Mouse (Mus musculus): ENCODE measurements around the gene Dnase2a.

The Dnase2a gene

GRCm38 (mm10) chr8:84908421-84909161 is at the start of gene Dnase2a:
Dnase2a (plus strand) TSS chr8:84908560.
- peak; percentile 98 for DNase-seq (ENCODE audit: low spot score)

GRCm38 (mm10) chr8:84871376-84872308 is 36.7 kb upstream of the Dnase2a start, which contains the start of gene Syce2:
Syce2 (plus strand) TSS chr8:84872111.
- peak; percentile 76 for DNase-seq (ENCODE audit: low spot score)

- DNase-seq (ENCODE audit: low spot score), result peak; percentile 37
These were observed 35.9 kb upstream of the Dnase2a start for GRCm38 (mm10) chr8:84872309-84872965.

GRCm38 (mm10) chr8:84873016-84873415 is 35.3 kb upstream of the Dnase2a start:
- no peak for DNase-seq (ENCODE audit: low spot score)

GRCm38 (mm10) chr8:84874339-84874738 is 34.0 kb upstream of the Dnase2a start:
- DNase-seq (ENCODE audit: low spot score), result no peak

GRCm38 (mm10) chr8:84877297-84878035 is 30.9 kb upstream of the Dnase2a start:
- no peak for DNase-seq (ENCODE audit: low spot score)

- no peak for DNase-seq (ENCODE audit: low spot score)
These were observed 29.4 kb upstream of the Dnase2a start for GRCm38 (mm10) chr8:84878915-84879314.

GRCm38 (mm10) chr8:84884728-84885127 is 23.6 kb upstream of the Dnase2a start:
- no peak for DNase-seq (ENCODE audit: low spot score)

GRCm38 (mm10) chr8:84888280-84888679 is 20.1 kb upstream of the Dnase2a start:
- no peak for DNase-seq (ENCODE audit: low spot score)

- DNase-seq (ENCODE audit: low spot score), result no peak
These were observed 19.2 kb upstream of the Dnase2a start for GRCm38 (mm10) chr8:84889141-84889540.

- DNase-seq (ENCODE audit: low spot score), result no peak
These were observed 15.2 kb upstream of the Dnase2a start for GRCm38 (mm10) chr8:84892993-84893708.

- DNase-seq (ENCODE audit: low spot score), result peak; percentile 96
These were observed 14.6 kb upstream of the Dnase2a start, which contains the start of gene Gcdh for GRCm38 (mm10) chr8:84893709-84894134. Gcdh (minus strand) TSS chr8:84893921.

- no peak for DNase-seq (ENCODE audit: low spot score)
These were observed 12.4 kb upstream of the Dnase2a start for GRCm38 (mm10) chr8:84895963-84896362.

GRCm38 (mm10) chr8:84901071-84901470 is 7.3 kb upstream of the Dnase2a start:
- DNase-seq (ENCODE audit: low spot score), result no peak

- DNase-seq (ENCODE audit: low spot score), result peak; percentile 24
These were observed 6.6 kb upstream of the Dnase2a start, which contains the start of gene Klf1 for GRCm38 (mm10) chr8:84901752-84902151. Klf1 (plus strand) TSS chr8:84901928.

GRCm38 (mm10) chr8:84902367-84902919 is 5.9 kb upstream of the Dnase2a start:
- peak; percentile 18 for DNase-seq (ENCODE audit: low spot score)

- peak; percentile 80 for DNase-seq (ENCODE audit: low spot score)
These were observed 5.3 kb upstream of the Dnase2a start for GRCm38 (mm10) chr8:84902920-84903661.

- DNase-seq (ENCODE audit: low spot score), result no peak
These were observed 4.0 kb upstream of the Dnase2a start for GRCm38 (mm10) chr8:84904351-84904750.

GRCm38 (mm10) chr8:84907037-84907436 is 1.3 kb upstream of the Dnase2a start:
- no peak for DNase-seq (ENCODE audit: low spot score)

- DNase-seq (ENCODE audit: low spot score), result no peak
These were observed 867 bp upstream of the Dnase2a start for GRCm38 (mm10) chr8:84907493-84907892.

All from embryo, embryonic 10 days (tissue).